Mouse (Mus musculus) ES-Bruce4 (cell line): Measurements from ENCODE around the gene Gm11146. TPM values are rescaled to one million over a fixed set of nuclear protein-coding genes. Genes with fewer than 3 reads are reported as not detected.

ENCODE experiments used
- H3K27ac ChIP-seq: 2 replicates; pipeline ENCODE4 v1.5.1; 2012; ENCODE audit warnings: low read length, inconsistent platforms; ENCODE audit not compliant: insufficient read depth
- H3K27me3 ChIP-seq: 2 replicates; pipeline ENCODE4 v1.6.1; 2012; ENCODE audit warnings: mild to moderate bottlenecking, low read length, inconsistent platforms; ENCODE audit not compliant: control insufficient read depth, poor library complexity, insufficient read depth, severe bottlenecking
- H3K36me3 ChIP-seq: 2 replicates; pipeline ENCODE4 v1.6.1; 2012; ENCODE audit warnings: inconsistent platforms, mild to moderate bottlenecking, low read length, moderate library complexity; ENCODE audit not compliant: control insufficient read depth, poor library complexity, insufficient read depth, severe bottlenecking
- H3K4me1 ChIP-seq: one replicate; pipeline ENCODE4 v1.8.1; 2011; ENCODE audit warnings: low read length; ENCODE audit not compliant: control insufficient read depth, insufficient read depth
- H3K4me3 ChIP-seq: 2 replicates; pipeline ENCODE4 v1.5.1; 2011; ENCODE audit warnings: low read depth, mild to moderate bottlenecking, low read length
- H3K9ac ChIP-seq: 2 replicates; pipeline ENCODE4 v1.6.1; 2012; ENCODE audit warnings: low read depth, mild to moderate bottlenecking, inconsistent platforms; ENCODE audit not compliant: poor library complexity, severe bottlenecking
- H3K9me3 ChIP-seq: replicated peaks from 2 replicates; pipeline ENCODE4 v1.6.1; 2012; ENCODE audit warnings: mild to moderate bottlenecking, low read length, inconsistent platforms; ENCODE audit not compliant: control insufficient read depth, poor library complexity, insufficient read depth, severe bottlenecking
- CTCF ChIP-seq: IDR thresholded peaks from one replicate; pipeline ENCODE4 v1.8.1; 2011; ENCODE audit warnings: low read depth, low read length
- EP300 ChIP-seq: IDR thresholded peaks from 2 replicates; pipeline ENCODE4 v1.6.1; 2011; ENCODE audit warnings: low read depth, low read length; ENCODE audit not compliant: insufficient read depth
- POLR2A ChIP-seq: IDR thresholded peaks from one replicate; pipeline ENCODE4 v1.8.1; 2011; ENCODE audit warnings: low read length; ENCODE audit not compliant: insufficient read depth
- polyA plus RNA-seq: library from polyadenylated mRNA; stranded (reverse); fragments of >200 nt; gene quantifications from 2 replicates; pipeline ENCODE4 v1.2.4, GENCODE M21; 2011; ENCODE audit warnings: low read depth; ENCODE audit not compliant: missing spikeins, insufficient read depth, insufficient read length

The Gm11146 gene
- polyA plus RNA-seq, 1 experiment = not detected

DNA sequence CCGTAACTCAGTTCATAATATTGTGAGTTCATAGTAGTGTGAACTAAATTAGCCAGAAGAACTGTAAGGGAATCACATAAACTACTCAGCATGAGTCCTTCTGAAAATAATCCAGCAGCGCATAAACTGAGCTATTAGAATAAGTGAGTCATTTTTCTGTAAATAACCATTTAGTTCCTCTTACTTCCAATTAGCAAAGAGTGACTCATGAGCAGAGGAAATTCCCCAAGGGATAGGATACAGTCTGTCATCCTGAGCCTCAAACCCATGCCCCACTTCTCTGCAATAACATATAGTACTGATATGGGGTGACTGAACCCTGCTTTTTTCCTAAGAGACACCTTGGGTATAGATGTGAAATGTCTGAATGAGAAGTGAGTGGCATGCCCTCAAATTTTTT, 687 bp upstream of the Gm11146 start:
- Histone ChIP-seq H3K9me3 (no peaks in the 10 kb centered on the region), H3K27ac (no peak overlapping the region), H3K4me3 (no peak overlapping the region), H3K9ac (no peak overlapping the region), H3K36me3 (no peaks in the 10 kb centered on the region), H3K27me3 (no peaks in the 10 kb centered on the region), H3K4me1 (no peaks in the 10 kb centered on the region)
- no peak for TF ChIP-seq POLR2A

- Histone ChIP-seq H3K27me3 (no peaks in the 10 kb centered on the region), H3K4me1 (no peaks in the 10 kb centered on the region), H3K9ac (no peak overlapping the region), H3K27ac (no peak overlapping the region), H3K4me3 (no peak overlapping the region), H3K36me3 (no peaks in the 10 kb centered on the region), H3K9me3 (no peaks in the 10 kb centered on the region)
- TF ChIP-seq EP300 = no peak
- no peak for TF ChIP-seq POLR2A
- TF ChIP-seq CTCF = no peak
These were observed 3.1 kb downstream of the Gm11146 start for GRCm38 (mm10) chr16:77598787-77599186.

DNA sequence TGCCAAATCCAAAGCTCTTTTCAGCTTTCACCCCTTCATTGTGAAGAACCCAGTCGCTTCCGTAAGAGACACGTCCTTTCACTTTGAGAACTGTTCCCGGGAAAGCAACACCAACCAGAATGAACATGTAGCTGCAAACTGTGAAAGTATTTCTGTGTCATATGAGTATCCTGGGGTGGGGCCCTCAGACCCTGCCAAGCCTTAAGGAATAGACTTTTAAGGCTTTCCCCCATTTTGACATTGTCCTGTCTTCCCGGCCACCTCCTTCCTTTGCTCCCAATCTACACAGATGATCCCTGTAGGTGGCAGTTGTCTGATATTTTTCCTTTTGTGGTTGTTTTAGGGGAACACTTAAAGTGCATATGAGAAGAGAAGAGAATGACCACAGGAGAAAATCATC, 5.3 kb downstream of the Gm11146 start:
- H3K4me3 ChIP-seq = no peak overlapping the region
- TF ChIP-seq CTCF (no peak), EP300 (no peak), POLR2A (no peak)
- no peak overlapping the region for H3K9ac ChIP-seq
- H3K27me3 ChIP-seq = no peaks in the 10 kb centered on the region
- H3K27ac ChIP-seq = no peak overlapping the region
- no peaks in the 10 kb centered on the region for H3K4me1 ChIP-seq
- H3K9me3 ChIP-seq = no peaks in the 10 kb centered on the region
- H3K36me3 ChIP-seq = no peaks in the 10 kb centered on the region

DNA sequence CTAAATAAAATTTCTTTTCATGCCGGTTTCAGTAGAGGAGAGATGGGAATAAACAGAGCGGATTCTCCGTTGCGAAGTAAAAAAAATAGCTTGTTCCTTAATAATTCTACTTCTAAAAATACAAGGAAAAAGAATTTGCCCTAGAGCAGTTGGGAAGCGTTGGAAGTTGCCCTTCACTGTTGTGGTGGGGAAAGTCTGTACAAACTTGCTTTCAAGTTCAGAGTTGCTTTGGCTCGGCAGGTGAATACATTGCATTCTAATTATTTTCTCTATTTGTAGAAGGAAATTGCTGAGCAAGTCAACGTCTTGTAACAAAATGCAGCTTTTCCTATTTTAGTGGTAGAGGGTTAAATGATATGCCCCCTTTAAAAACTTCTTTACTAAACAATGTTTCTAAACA, 6.2 kb downstream of the Gm11146 start:
- H3K9me3 ChIP-seq = no peaks in the 10 kb centered on the region
- no peaks in the 10 kb centered on the region for H3K4me1 ChIP-seq
- H3K27me3 ChIP-seq = no peaks in the 10 kb centered on the region
- H3K9ac ChIP-seq = no peak overlapping the region
- H3K27ac ChIP-seq = no peak overlapping the region
- H3K36me3 ChIP-seq = no peaks in the 10 kb centered on the region
- TF ChIP-seq CTCF (no peak), POLR2A (no peak), EP300 (no peak)
- no peak overlapping the region for H3K4me3 ChIP-seq

- Histone ChIP-seq H3K4me1 (no peaks in the 10 kb centered on the region), H3K27ac (no peak overlapping the region)
- no peak for TF ChIP-seq CTCF
- no peak for TF ChIP-seq EP300
- TF ChIP-seq POLR2A = no peak
These were observed 7.3 kb downstream of the Gm11146 start for GRCm38 (mm10) chr16:77594553-77594952.

GRCm38 (mm10) chr16:77593828-77594421, 8.0 kb downstream of the Gm11146 start:
- H3K27ac ChIP-seq = no peak overlapping the region
- H3K9me3 ChIP-seq = no peaks in the 10 kb centered on the region
- H3K36me3 ChIP-seq = no peaks in the 10 kb centered on the region
- TF ChIP-seq POLR2A (no peak), CTCF (no peak), EP300 (no peak)
- H3K9ac ChIP-seq = no peak overlapping the region
- H3K4me1 ChIP-seq = no peaks in the 10 kb centered on the region
- no peak overlapping the region for H3K4me3 ChIP-seq
- no peaks in the 10 kb centered on the region for H3K27me3 ChIP-seq

More at GRCm38 (mm10) chr16:77594553-77594952, 7.3 kb downstream of the Gm11146 start:
- Histone ChIP-seq H3K27me3 (no peaks in the 10 kb centered on the region), H3K9ac (no peak overlapping the region), H3K9me3 (no peaks in the 10 kb centered on the region), H3K4me3 (no peak overlapping the region), H3K36me3 (no peaks in the 10 kb centered on the region)
